Mouse (Mus musculus): ENCODE data around the gene Hck.

The Hck gene

GRCm38 (mm10) chr2:153108313-153109264 lies at the start of gene Hck:
Hck (plus strand) TSS chr2:153108468.
- peak; percentile 63 to 69 for DNase-seq (ENCODE audit: low spot score in 2 of 2)

- DNase-seq (ENCODE audit: low spot score in 2 of 2) = no peak
These were observed 48.1 kb upstream of the Hck start for GRCm38 (mm10) chr2:153060216-153060615.

- DNase-seq (ENCODE audit: low spot score in 2 of 2) = no peak
These were observed 44.9 kb upstream of the Hck start for GRCm38 (mm10) chr2:153063394-153063793.

- DNase-seq (ENCODE audit: low spot score in 2 of 2) = no peak
These were observed 43.9 kb upstream of the Hck start for GRCm38 (mm10) chr2:153064190-153064970.

GRCm38 (mm10) chr2:153065747-153066508 lies 42.3 kb upstream of the Hck start, which contains the start of gene Ccm2l:
Ccm2l (plus strand) TSS chr2:153065955.
- DNase-seq (ENCODE audit: low spot score in 2 of 2) = no peak

- DNase-seq (ENCODE audit: low spot score in 2 of 2) = no peak
These were observed 41.3 kb upstream of the Hck start for GRCm38 (mm10) chr2:153066991-153067390.

- DNase-seq (ENCODE audit: low spot score in 2 of 2) = no peak
These were observed 37.3 kb upstream of the Hck start for GRCm38 (mm10) chr2:153070762-153071490.

- no peak for DNase-seq (ENCODE audit: low spot score in 2 of 2)
These were observed 36.6 kb upstream of the Hck start for GRCm38 (mm10) chr2:153071491-153072184.

- no peak for DNase-seq (ENCODE audit: low spot score in 2 of 2)
These were observed 33.6 kb upstream of the Hck start for GRCm38 (mm10) chr2:153074651-153075050.

GRCm38 (mm10) chr2:153075961-153076360 lies 32.3 kb upstream of the Hck start:
- no peak for DNase-seq (ENCODE audit: low spot score in 2 of 2)

GRCm38 (mm10) chr2:153080841-153081523 lies 27.3 kb upstream of the Hck start:
- peak; percentile 54 to 74 for DNase-seq (ENCODE audit: low spot score in 2 of 2)

GRCm38 (mm10) chr2:153081866-153082265 lies 26.4 kb upstream of the Hck start:
- no peak for DNase-seq (ENCODE audit: low spot score in 2 of 2)

- DNase-seq (ENCODE audit: low spot score in 2 of 2) = no peak
These were observed 25.0 kb upstream of the Hck start for GRCm38 (mm10) chr2:153083275-153083674.

GRCm38 (mm10) chr2:153083824-153084223 lies 24.4 kb upstream of the Hck start:
- no peak for DNase-seq (ENCODE audit: low spot score in 2 of 2)

- no peak for DNase-seq (ENCODE audit: low spot score in 2 of 2)
These were observed 23.8 kb upstream of the Hck start for GRCm38 (mm10) chr2:153084261-153084976.

- DNase-seq (ENCODE audit: low spot score in 2 of 2) = no peak
These were observed 22.7 kb upstream of the Hck start for GRCm38 (mm10) chr2:153085556-153085955.

- no peak for DNase-seq (ENCODE audit: low spot score in 2 of 2)
These were observed 22.1 kb upstream of the Hck start for GRCm38 (mm10) chr2:153086166-153086565.

- DNase-seq (ENCODE audit: low spot score in 2 of 2) = no peak
These were observed 21.2 kb upstream of the Hck start for GRCm38 (mm10) chr2:153087091-153087490.

- no peak for DNase-seq (ENCODE audit: low spot score in 2 of 2)
These were observed 19.0 kb upstream of the Hck start for GRCm38 (mm10) chr2:153089316-153089715.

All from urinary bladder, postnatal 4 days (tissue).